Mouse (Mus musculus) forelimb bud, embryonic 11.5 days (tissue): ENCODE results near the gene C030005K15Rik.
"Not testable (repeated sequence)": the region's sequence is repeated elsewhere in the genome, so short reads cannot be mapped to it uniquely, and the experiment has no call there.

Experiments
- DNase-seq: peaks from one replicate; pipeline ENCODE4 v3.0.0-alpha.2; 2012; ENCODE audit warnings: low read depth, low spot score

C030005K15Rik gene

GRCm38 (mm10) chr10:97726655-97727054 is at the start of gene C030005K15Rik:
TSS of gene C030005K15Rik (minus strand) at chr10:97726755.
- DNase-seq: not testable (repeated sequence)

- peak; percentile 4 for DNase-seq
These were observed 41.7 kb upstream of the C030005K15Rik start for GRCm38 (mm10) chr10:97768171-97768749.

GRCm38 (mm10) chr10:97753821-97754220 is 27.3 kb upstream of the C030005K15Rik start:
- DNase-seq: no peak

GRCm38 (mm10) chr10:97747231-97747630 is 20.7 kb upstream of the C030005K15Rik start:
- no peak for DNase-seq

GRCm38 (mm10) chr10:97725929-97726328 is 626 bp downstream of the C030005K15Rik start:
- no peak for DNase-seq

- DNase-seq: no peak
These were observed 3.8 kb downstream of the C030005K15Rik start for GRCm38 (mm10) chr10:97722709-97723108.

- DNase-seq: no peak
These were observed 5.9 kb downstream of the C030005K15Rik start for GRCm38 (mm10) chr10:97720625-97721024.

GRCm38 (mm10) chr10:97718021-97718420 is 8.5 kb downstream of the C030005K15Rik start:
- DNase-seq: no peak

- no peak for DNase-seq
These were observed 9.3 kb downstream of the C030005K15Rik start for GRCm38 (mm10) chr10:97717233-97717632.

- no peak for DNase-seq
These were observed 11.2 kb downstream of the C030005K15Rik start for GRCm38 (mm10) chr10:97715289-97715906.

GRCm38 (mm10) chr10:97714584-97714983 is 12.0 kb downstream of the C030005K15Rik start:
- no peak for DNase-seq

GRCm38 (mm10) chr10:97712687-97713086 is 13.9 kb downstream of the C030005K15Rik start:
- DNase-seq: peak; percentile 78

- peak; percentile 65 for DNase-seq
These were observed 22.0 kb downstream of the C030005K15Rik start for GRCm38 (mm10) chr10:97704562-97704961.

GRCm38 (mm10) chr10:97702321-97702720 is 24.2 kb downstream of the C030005K15Rik start:
- DNase-seq: no peak

- no peak for DNase-seq
These were observed 33.0 kb downstream of the C030005K15Rik start for GRCm38 (mm10) chr10:97693398-97694135.

- DNase-seq: no peak
These were observed 33.6 kb downstream of the C030005K15Rik start, which contains the start of gene Ccer1 for GRCm38 (mm10) chr10:97692913-97693312. TSS of gene Ccer1 (plus strand) at chr10:97693059.

- no peak for DNase-seq
These were observed 37.1 kb downstream of the C030005K15Rik start for GRCm38 (mm10) chr10:97689425-97689824.

GRCm38 (mm10) chr10:97687198-97687597 is 39.4 kb downstream of the C030005K15Rik start:
- DNase-seq: no peak

- no peak for DNase-seq
These were observed 43.6 kb downstream of the C030005K15Rik start for GRCm38 (mm10) chr10:97682981-97683380.
